Mouse (Mus musculus) forebrain, embryonic 11.5 days (tissue): ENCODE data around the gene Actl6b. TPM values are rescaled to one million over a fixed set of nuclear protein-coding genes. Genes with fewer than 3 reads are reported as not detected.
A peak's percentile ranks its signal among the peaks of the same experiment; 100 is the strongest.

Experiments used
- ATAC-seq: fragments of 200-750 bp; cut with Nextera tagmentation; replicated peaks from 2 replicates; pipeline ENCODE4 v1.8.0; 2017; ENCODE audit warnings: moderate TSS enrichment; ENCODE audit not compliant: low FRiP score
- DNase-seq: peaks from one replicate; pipeline ENCODE4 v3.0.0-alpha.2; 2017; ENCODE audit warnings: low spot score
- H3K27ac ChIP-seq: fragments of 300-500 bp; sonication (generic); 2 replicates; pipeline ENCODE4 v1.5.1; 2014; ENCODE audit warnings: low read depth, low read length
- H3K27me3 ChIP-seq: fragments of 300-500 bp; sonication (generic); 2 replicates; pipeline ENCODE4 v1.6.1; 2014; ENCODE audit warnings: mild to moderate bottlenecking, low read length, mixed read lengths; ENCODE audit not compliant: control insufficient read depth, insufficient read depth
- H3K36me3 ChIP-seq: fragments of 300-500 bp; sonication (generic); 2 replicates; pipeline ENCODE4 v1.6.1; 2014; ENCODE audit warnings: mild to moderate bottlenecking, low read length, moderate library complexity, mixed read lengths; ENCODE audit not compliant: control insufficient read depth, insufficient read depth
- H3K4me1 ChIP-seq: fragments of 300-500 bp; sonication (generic); replicated peaks from 2 replicates; pipeline ENCODE4 v1.6.1; 2014; ENCODE audit warnings: low read length, mixed read lengths; ENCODE audit not compliant: control insufficient read depth, insufficient read depth
- H3K4me2 ChIP-seq: fragments of 300-500 bp; sonication (generic); 2 replicates; pipeline ENCODE4 v1.6.1; 2014; ENCODE audit warnings: low read depth, mild to moderate bottlenecking, low read length, moderate library complexity, mixed read lengths; ENCODE audit not compliant: severe bottlenecking
- H3K4me3 ChIP-seq: fragments of 300-500 bp; sonication (generic); 2 replicates; pipeline ENCODE4 v1.5.1; 2014; ENCODE audit warnings: low read depth, low read length
- H3K9ac ChIP-seq: fragments of 300-500 bp; sonication (generic); 2 replicates; pipeline ENCODE4 v1.6.1; 2014; ENCODE audit warnings: low read length
- H3K9me3 ChIP-seq: fragments of 300-500 bp; sonication (generic); 2 replicates; pipeline ENCODE4 v1.6.1; 2016; ENCODE audit warnings: low read length, mixed read lengths; ENCODE audit not compliant: control insufficient read depth
- WGBS: fragments of 180-500 bp; shearing (Covaris S2); extraction: QIAGEN DNeasy Blood & Tissue Kit; methylation state at CpG from one replicate; pipeline ENCODE4 v1.1.7; 2014; 5-methylcytosine and 5-hydroxymethylcytosine counted together
- polyA plus RNA-seq: library from polyadenylated mRNA; unstranded; fragments of >200 nt; fragmentation: Nextera tagmentation; extraction: Ambion mirVana; gene quantifications from 2 replicates; pipeline ENCODE4 v1.2.1, GENCODE M21; 2014

Gene Actl6b
- polyA plus RNA-seq, 1 experiment from 2014 or later, result 20.5 TPM

GRCm38 (mm10) chr5:137598100-137598826, 44.9 kb downstream of the Actl6b start:
- Histone ChIP-seq H3K4me3 (no peak overlapping the region), H3K36me3 (no peaks in the 10 kb centered on the region), H3K4me1 (no peaks in the 10 kb centered on the region; the same call in 1 of the 2 replicates), H3K27ac (no peak overlapping the region), H3K9me3 (no peaks in the 10 kb centered on the region), H3K9ac (no peak overlapping the region), H3K4me2 (no peak overlapping the region), H3K27me3 (no peaks in the 10 kb centered on the region)
- 84% methylated on average over 2 of the region's 2 CpGs for WGBS
- DNase-seq (no peak), ATAC-seq (no peak)

DNA sequence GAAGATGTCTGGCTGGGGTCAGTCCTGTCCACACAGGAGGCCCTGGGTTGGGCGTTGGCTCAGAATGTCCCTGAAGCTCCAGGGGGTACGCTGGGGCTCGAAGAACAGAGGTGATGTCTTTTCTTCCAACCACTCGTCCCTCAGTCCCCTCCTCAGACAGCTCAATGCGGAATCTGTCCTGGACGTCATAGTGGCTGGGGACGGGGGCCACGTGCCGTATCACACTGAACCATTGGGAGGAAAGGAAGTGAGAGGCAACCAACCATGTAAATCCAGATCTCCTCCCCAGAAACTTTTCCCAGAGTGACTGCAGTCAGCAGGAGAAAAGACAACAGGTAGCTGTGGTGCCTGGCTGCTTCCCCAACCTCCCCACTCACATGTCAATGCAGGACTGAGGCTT, 46.3 kb downstream of the Actl6b start:
- Histone ChIP-seq H3K4me1 (no peaks in the 10 kb centered on the region; the same call in 1 of the 2 replicates), H3K36me3 (no peaks in the 10 kb centered on the region), H3K4me2 (peak overlapping the region; percentile 87), H3K27me3 (no peaks in the 10 kb centered on the region), H3K9me3 (no peaks in the 10 kb centered on the region), H3K27ac (no peak overlapping the region), H3K4me3 (peak overlapping the region; percentile 58), H3K9ac (peak overlapping the region; percentile 76)
- DNase-seq (no peak), ATAC-seq (no peak)
- WGBS, result 72% methylated on average over 9 of the region's 9 CpGs

DNA sequence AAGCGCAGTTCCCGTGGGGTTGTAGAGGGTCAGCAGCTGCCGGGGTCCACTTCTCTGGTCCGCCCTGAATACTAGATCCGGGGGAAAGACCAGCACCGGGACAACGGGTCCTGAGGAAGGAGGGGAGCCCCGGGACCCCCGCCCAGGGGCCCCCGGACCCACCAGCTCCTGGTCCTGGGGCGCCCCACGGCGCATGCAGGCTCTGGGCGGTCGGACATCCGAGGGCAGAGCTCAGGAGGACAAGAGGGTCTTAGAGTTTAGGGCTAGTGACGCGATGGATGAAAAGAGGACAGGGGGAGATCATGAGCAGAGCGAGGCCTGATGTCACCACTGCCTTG, 46.9 kb downstream of the Actl6b start:
- 2% methylated on average over 19 of the region's 19 CpGs for WGBS
- peak overlapping the region; percentile 87 for H3K4me2 ChIP-seq
- H3K4me1 ChIP-seq, result no peaks in the 10 kb centered on the region; the same call in 1 of the 2 replicates
- H3K9me3 ChIP-seq, result no peaks in the 10 kb centered on the region
- no peak overlapping the region for H3K27ac ChIP-seq
- H3K9ac ChIP-seq, result peak overlapping the region; percentile 76
- H3K4me3 ChIP-seq, result peak overlapping the region; percentile 58
- ATAC-seq (no peak; the same call in 1 of the 2 replicates), DNase-seq (no peak)
- H3K36me3 ChIP-seq, result no peaks in the 10 kb centered on the region
- no peaks in the 10 kb centered on the region for H3K27me3 ChIP-seq

DNA sequence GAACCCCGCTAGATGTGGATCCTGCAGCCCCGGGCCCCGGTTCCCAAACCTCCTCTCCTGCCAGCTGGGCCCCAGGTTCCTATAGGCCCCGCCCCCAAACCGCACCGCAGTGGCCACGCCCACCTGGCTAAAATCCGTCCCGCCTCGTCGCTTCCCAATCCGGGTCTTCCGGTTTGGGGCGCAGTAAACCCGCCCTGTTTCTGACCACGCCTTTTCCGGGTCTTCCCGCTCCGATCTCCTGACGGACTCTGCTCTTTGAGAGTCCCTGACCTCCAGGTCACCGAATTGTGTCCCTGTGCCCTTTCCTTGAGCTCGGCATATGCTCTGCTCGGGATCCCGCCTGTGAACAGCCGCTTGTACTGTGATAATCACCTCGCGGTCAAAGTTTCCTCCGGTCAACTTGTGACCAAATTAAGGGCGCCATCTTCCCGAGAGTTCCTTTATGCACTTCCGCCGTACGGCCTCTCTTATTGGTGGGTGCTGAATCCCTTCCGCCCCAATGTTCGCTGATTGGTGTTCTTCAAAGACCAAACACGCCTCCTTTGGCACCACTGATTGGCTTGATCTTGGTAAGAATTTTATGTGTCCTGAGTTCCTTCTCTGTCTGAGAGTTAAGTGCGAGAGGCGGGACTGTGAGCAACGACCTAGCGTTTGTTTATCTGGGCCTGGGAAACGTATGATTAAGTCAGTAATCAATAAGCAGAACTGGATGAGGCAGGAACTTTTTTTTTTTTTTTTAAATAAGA, 47.5 kb downstream of the Actl6b start, which contains the start of gene Mospd3:
TSS of gene Mospd3 (minus strand) at position 440 of the 746 bp plus-strand sequence.
- peak within 1 kb of the TSS; percentile 87 for H3K4me2 ChIP-seq
- no peaks in the 10 kb centered on the region for H3K9me3 ChIP-seq
- WGBS, result under 1% methylated on average over 41 of the region's 41 CpGs
- H3K27me3 ChIP-seq, result no peaks in the 10 kb centered on the region
- H3K9ac ChIP-seq, result peak within 1 kb of the TSS; percentile 76
- H3K27ac ChIP-seq, result peak within 1 kb of the TSS; percentile 60
- no peaks in the 10 kb centered on the region; the same call in 1 of the 2 replicates for H3K4me1 ChIP-seq
- DNase-seq (peak; percentile 97), ATAC-seq (peak; percentile 96)
- H3K36me3 ChIP-seq, result no peaks in the 10 kb centered on the region
- H3K4me3 ChIP-seq, result peak within 1 kb of the TSS; percentile 58

GRCm38 (mm10) chr5:137601365-137601729, 48.0 kb downstream of the Actl6b start:
- Histone ChIP-seq H3K4me1 (no peaks in the 10 kb centered on the region; the same call in 1 of the 2 replicates), H3K9me3 (no peaks in the 10 kb centered on the region), H3K36me3 (no peaks in the 10 kb centered on the region), H3K9ac (peak overlapping the region; percentile 76), H3K4me3 (peak overlapping the region; percentile 58), H3K27ac (no peak overlapping the region), H3K4me2 (peak overlapping the region; percentile 67), H3K27me3 (no peaks in the 10 kb centered on the region)
- WGBS, result under 1% methylated on average over 22 of the region's 22 CpGs
- no peak for ATAC-seq
- no peak for DNase-seq

DNA sequence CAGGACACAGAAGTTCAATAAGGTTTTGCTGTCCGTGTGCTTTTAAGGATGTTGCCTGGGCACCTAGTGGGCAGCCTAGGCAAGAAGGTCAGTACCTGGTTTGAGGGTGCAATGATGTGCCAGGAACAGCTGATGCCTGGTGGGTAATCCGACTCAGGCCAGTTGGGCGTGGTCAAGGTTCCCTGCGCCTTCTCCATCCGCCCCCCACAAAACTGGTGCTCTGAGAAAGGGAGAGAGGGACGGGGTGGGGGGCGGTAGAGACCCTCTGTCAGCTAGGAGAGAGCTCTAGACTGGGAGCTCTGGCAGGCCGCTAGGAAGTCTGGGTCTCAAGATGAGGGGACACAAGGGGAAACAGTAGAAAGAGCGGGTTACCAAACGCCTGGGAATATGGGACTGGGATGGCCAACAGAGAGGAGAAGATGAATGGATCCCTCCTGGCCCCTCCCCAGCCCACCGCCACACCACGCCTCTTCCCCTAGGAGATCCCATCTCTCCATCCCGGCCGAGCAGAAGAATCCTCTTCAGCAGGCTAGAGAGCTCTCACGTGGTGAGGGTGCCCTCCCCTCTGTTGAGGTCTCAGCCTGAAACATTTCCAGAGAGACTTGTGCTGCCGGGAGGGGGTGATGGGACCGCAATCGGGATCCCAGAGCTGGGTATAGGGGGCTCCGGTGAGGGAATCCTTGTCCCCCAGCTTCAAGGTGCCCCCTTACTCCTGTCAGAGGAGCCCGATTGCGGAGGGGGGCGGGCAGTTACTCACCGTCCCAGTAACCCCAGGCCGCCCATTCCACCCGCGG, 54.7 kb downstream of the Actl6b start:
- Histone ChIP-seq H3K27me3 (peaks cover 2% of the 10 kb centered on the region; the same call in 1 of the 2 replicates), H3K36me3 (no peaks in the 10 kb centered on the region), H3K27ac (no peak overlapping the region), H3K4me2 (peak overlapping the region; percentile 40), H3K4me1 (peaks cover 8% of the 10 kb centered on the region), H3K4me3 (0 out of 2 replicates have a peak overlapping the region, but pooled peaks have one; percentile 5), H3K9ac (peak overlapping the region; percentile 27), H3K9me3 (no peaks in the 10 kb centered on the region)
- DNase-seq (no peak), ATAC-seq (no peak)
- WGBS, result 6% methylated on average over 24 of the region's 26 CpGs

GRCm38 (mm10) chr5:137608654-137609190, 55.4 kb downstream of the Actl6b start:
- peaks cover 8% of the 10 kb centered on the region for H3K4me1 ChIP-seq
- no peaks in the 10 kb centered on the region for H3K9me3 ChIP-seq
- H3K4me3 ChIP-seq, result 0 out of 2 replicates have a peak overlapping the region, but pooled peaks have one; percentile 5
- H3K4me2 ChIP-seq, result peak overlapping the region; percentile 40
- peaks cover 2% of the 10 kb centered on the region; the same call in 1 of the 2 replicates for H3K27me3 ChIP-seq
- no peaks in the 10 kb centered on the region for H3K36me3 ChIP-seq
- DNase-seq (no peak), ATAC-seq (no peak)
- 18% methylated on average over 22 of the region's 23 CpGs for WGBS
- H3K9ac ChIP-seq, result peak overlapping the region; percentile 27
- H3K27ac ChIP-seq, result no peak overlapping the region

DNA sequence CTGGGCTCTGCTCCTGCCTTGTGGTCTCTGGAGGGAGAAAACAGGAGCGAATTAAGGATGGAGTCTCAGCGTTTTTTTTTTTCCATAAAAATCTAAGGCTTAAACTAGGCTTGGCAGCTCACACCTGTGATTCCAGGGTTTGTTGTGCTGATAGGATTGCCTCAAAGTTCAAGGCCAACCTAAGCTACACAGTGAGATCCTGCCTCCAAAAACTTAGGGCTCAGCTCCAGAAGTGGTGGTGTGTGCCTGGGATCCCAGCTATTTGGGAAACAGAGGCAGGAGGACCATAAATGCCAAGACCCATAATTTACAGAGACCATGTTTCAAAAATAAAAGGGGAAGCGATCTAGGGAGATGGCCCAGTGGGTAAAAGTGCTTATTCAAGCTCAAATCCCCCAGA, 56.0 kb downstream of the Actl6b start:
- WGBS, result 59% methylated on average over 3 of the region's 3 CpGs
- Histone ChIP-seq H3K4me2 (no peak overlapping the region), H3K4me3 (no peak overlapping the region)

More for the DNA sequence above, 56.0 kb downstream of the Actl6b start:
- DNase-seq (no peak), ATAC-seq (no peak)
- Histone ChIP-seq H3K9me3 (no peaks in the 10 kb centered on the region), H3K36me3 (no peaks in the 10 kb centered on the region), H3K27me3 (peaks cover 2% of the 10 kb centered on the region; the same call in 1 of the 2 replicates), H3K9ac (no peak overlapping the region), H3K27ac (no peak overlapping the region), H3K4me1 (peaks cover 8% of the 10 kb centered on the region)
